Mouse (Mus musculus) ES-E14 (cell line): Measurements from ENCODE around the gene Asah2. TPM values are rescaled to one million over a fixed set of nuclear protein-coding genes. Genes with fewer than 3 reads are reported as not detected.

Experiments used
- DNase-seq: peaks from one replicate; pipeline ENCODE4 v3.0.0-alpha.2; 2013; ENCODE audit warnings: low read depth, low spot score
- H3K27ac ChIP-seq: 2 replicates; pipeline ENCODE4 v1.5.1; 2012; ENCODE audit warnings: low read depth, mild to moderate bottlenecking, low read length, moderate library complexity, mixed read lengths; ENCODE audit not compliant: poor library complexity, insufficient read depth, severe bottlenecking
- H3K36me3 ChIP-seq: 2 replicates; pipeline ENCODE4 v1.6.1; 2012; ENCODE audit warnings: mild to moderate bottlenecking, low read length, moderate library complexity, mixed read lengths; ENCODE audit not compliant: control insufficient read depth, poor library complexity, insufficient read depth, severe bottlenecking
- H3K4me1 ChIP-seq, 2 experiments: fragments of 150-350 bp in 1 of 2; sonication (generic) in 1 of 2; 2 replicates each; pipeline ENCODE4 v1.6.1; 2012; ENCODE audit warnings: low read length in 2 of 2, mild to moderate bottlenecking in 1 of 2, mixed read lengths in 1 of 2; ENCODE audit not compliant: control insufficient read depth in 2 of 2, insufficient read depth in 2 of 2, poor library complexity in 1 of 2
- H3K4me3 ChIP-seq, 2 experiments: fragments of 150-350 bp in 1 of 2; sonication (generic) in 1 of 2; 2 replicates each; pipeline ENCODE4 v1.5.1; 2012; ENCODE audit warnings: low read length in 2 of 2, low read depth in 1 of 2, mild to moderate bottlenecking in 1 of 2, mixed read lengths in 1 of 2; ENCODE audit not compliant: insufficient read depth in 1 of 2, poor library complexity in 1 of 2, severe bottlenecking in 1 of 2
- H3K9ac ChIP-seq: 2 replicates; pipeline ENCODE4 v1.6.1; 2012; ENCODE audit warnings: low read depth, mild to moderate bottlenecking, low read length, mixed read lengths; ENCODE audit not compliant: poor library complexity, insufficient read depth, severe bottlenecking
- H3K9me3 ChIP-seq: fragments of 150-350 bp; sonication (generic); 2 replicates; pipeline ENCODE4 v1.6.1; 2012; ENCODE audit warnings: low read depth, mild to moderate bottlenecking, low read length; ENCODE audit not compliant: control insufficient read depth, insufficient read depth
- CHD2 ChIP-seq: IDR thresholded peaks from 2 replicates; pipeline ENCODE4 v1.6.1; 2014; ENCODE audit warnings: mild to moderate bottlenecking, low read depth, low read length, inconsistent platforms
- HCFC1 ChIP-seq: IDR thresholded peaks from 2 replicates; pipeline ENCODE4 v1.6.1; 2012; ENCODE audit warnings: low read length, inconsistent platforms, borderline replicate concordance; ENCODE audit not compliant: insufficient read depth
- MAFK ChIP-seq: IDR thresholded peaks from 2 replicates; pipeline ENCODE4 v1.6.1; 2014; ENCODE audit warnings: mild to moderate bottlenecking, low read depth, low read length, inconsistent platforms; ENCODE audit not compliant: insufficient read depth
- ZC3H11A ChIP-seq: IDR thresholded peaks from 2 replicates; pipeline ENCODE4 v1.6.1; 2012; ENCODE audit warnings: low read depth, mild to moderate bottlenecking, inconsistent platforms, low read length, borderline replicate concordance
- ZNF384 ChIP-seq: IDR thresholded peaks from 2 replicates; pipeline ENCODE4 v1.6.1; 2012; ENCODE audit warnings: low read depth, low read length, inconsistent platforms
- in situ Hi-C, 2 experiments: fragments of 600-800 bp; cut with MboI; formaldehyde crosslinking; loops; one replicate each; pipeline ENCODE4 v1.15.1; 2025; ENCODE audit warnings: low sequenced_read_pairs in 2 of 2, inconsistent platforms in 1 of 2; ENCODE audit not compliant: unreplicated experiment in 2 of 2
- total RNA-seq: library from RNA; depleted of rRNA; stranded (reverse); fragments of 300-350 nt; gene quantifications from 2 replicates; pipeline ENCODE4 v1.2.3, GENCODE M21; 2012

Gene Asah2
- total RNA-seq, 1 experiment, result 0.54 TPM

DNA sequence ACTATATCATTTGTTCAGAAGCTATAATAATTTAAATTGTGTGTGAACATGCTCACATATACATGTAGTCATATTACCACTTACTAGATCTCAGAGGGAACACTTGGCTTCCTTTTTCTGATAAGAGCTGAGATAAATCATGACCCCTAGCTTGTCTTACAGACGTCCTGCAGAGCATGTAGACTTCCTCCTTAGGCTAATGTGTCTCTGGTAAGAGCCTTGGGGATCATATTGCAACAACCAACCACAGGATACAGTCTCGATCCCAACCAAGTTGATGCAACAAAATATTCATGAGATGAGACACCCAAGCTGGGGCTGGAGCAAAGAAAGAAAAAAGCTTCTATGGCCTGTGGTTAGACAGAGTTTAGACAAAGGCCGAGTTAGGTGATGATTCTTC, 144.9 kb downstream of the Asah2 start:
- no peak overlapping the region for H3K27ac ChIP-seq
- no peak for DNase-seq
- no peak overlapping the region for H3K9ac ChIP-seq
- no peaks in the 10 kb centered on the region for H3K36me3 ChIP-seq
- no peak for TF ChIP-seq ZNF384
- TF ChIP-seq MAFK, result no peak
- no peak for TF ChIP-seq HCFC1
- no peak for TF ChIP-seq CHD2
- no peak for TF ChIP-seq ZC3H11A
- no peaks in the 10 kb centered on the region for H3K9me3 ChIP-seq
- in situ Hi-C loops, result loop anchor here in 1 of 2 experiments (25.0 kb wide), 1 partner anchor 499 kb away; the partner anchor contains the start of gene Rpl9-ps6
- no peaks in the 10 kb centered on the region for H3K4me1 ChIP-seq
- H3K4me3 ChIP-seq, result no peak overlapping the region

GRCm38 (mm10) chr19:31960434-31960833, 147.6 kb downstream of the Asah2 start:
- H3K27ac ChIP-seq, result no peak overlapping the region
- no peaks in the 10 kb centered on the region for H3K9me3 ChIP-seq
- in situ Hi-C loops, result loop anchor here in 1 of 2 experiments (25.0 kb wide), 1 partner anchor 502 kb away; the partner anchor contains the start of gene Rpl9-ps6
- H3K36me3 ChIP-seq, result no peaks in the 10 kb centered on the region
- no peak for TF ChIP-seq MAFK
- TF ChIP-seq HCFC1, result no peak
- TF ChIP-seq ZNF384, result no peak
- TF ChIP-seq CHD2, result no peak
- no peak for TF ChIP-seq ZC3H11A
- DNase-seq, result no peak
- no peak overlapping the region for H3K9ac ChIP-seq
- H3K4me3 ChIP-seq, result no peak overlapping the region
- no peaks in the 10 kb centered on the region for H3K4me1 ChIP-seq

DNA sequence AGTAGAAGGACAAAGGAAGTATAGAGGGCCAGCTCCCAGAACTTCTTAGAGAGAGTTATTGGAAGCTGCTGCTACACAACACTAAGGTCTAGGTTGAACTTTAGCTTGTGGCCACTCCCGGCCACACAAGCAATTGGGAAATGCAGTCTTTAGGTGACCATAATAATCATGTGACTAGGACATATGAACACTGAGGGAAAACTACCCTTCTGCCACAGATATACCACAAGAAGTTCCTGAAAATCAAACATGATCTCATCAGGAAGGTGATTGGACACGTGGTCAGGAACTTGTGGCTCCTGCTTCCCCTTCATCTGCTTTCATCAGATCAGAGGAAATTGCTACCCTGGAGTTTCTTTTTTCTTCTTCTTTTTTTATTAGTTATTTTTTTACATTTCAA, 151.7 kb downstream of the Asah2 start:
- Histone ChIP-seq H3K9me3 (no peaks in the 10 kb centered on the region), H3K36me3 (no peaks in the 10 kb centered on the region), H3K9ac (no peak overlapping the region), H3K27ac (no peak overlapping the region), H3K4me1 (no peaks in the 10 kb centered on the region), H3K4me3 (no peak overlapping the region)
- TF ChIP-seq ZNF384 (no peak), ZC3H11A (no peak), CHD2 (no peak), MAFK (no peak), HCFC1 (no peak)
- DNase-seq, result no peak
- in situ Hi-C loops, result loop anchor here in 1 of 2 experiments (25.0 kb wide), 1 partner anchor 506 kb away; the partner anchor contains the start of gene Rpl9-ps6

GRCm38 (mm10) chr19:31954696-31955095, 153.3 kb downstream of the Asah2 start:
- in situ Hi-C loops, result loop anchor here in 1 of 2 experiments (25.0 kb wide), 1 partner anchor 508 kb away; the partner anchor contains the start of gene Rpl9-ps6
- H3K4me3 ChIP-seq, result no peak overlapping the region
- H3K4me1 ChIP-seq, result no peaks in the 10 kb centered on the region
- H3K27ac ChIP-seq, result no peak overlapping the region
- DNase-seq, result no peak
- H3K9me3 ChIP-seq, result no peaks in the 10 kb centered on the region
- no peak for TF ChIP-seq ZNF384
- TF ChIP-seq ZC3H11A, result no peak
- TF ChIP-seq CHD2, result no peak
- TF ChIP-seq HCFC1, result no peak
- no peak for TF ChIP-seq MAFK
- no peaks in the 10 kb centered on the region for H3K36me3 ChIP-seq
- H3K9ac ChIP-seq, result no peak overlapping the region

GRCm38 (mm10) chr19:31954267-31954666, 153.7 kb downstream of the Asah2 start:
- Histone ChIP-seq H3K9me3 (no peaks in the 10 kb centered on the region), H3K36me3 (no peaks in the 10 kb centered on the region), H3K4me3 (no peak overlapping the region), H3K4me1 (no peaks in the 10 kb centered on the region), H3K27ac (no peak overlapping the region), H3K9ac (no peak overlapping the region)
- no peak for TF ChIP-seq CHD2
- TF ChIP-seq ZC3H11A, result no peak
- TF ChIP-seq ZNF384, result no peak
- TF ChIP-seq MAFK, result no peak
- no peak for TF ChIP-seq HCFC1
- DNase-seq, result no peak
- in situ Hi-C loops, result loop anchor here in 1 of 2 experiments (25.0 kb wide), 1 partner anchor 508 kb away; the partner anchor contains the start of gene Rpl9-ps6
